Mouse (Mus musculus): ENCODE data around the gene Pigq. TPM values are rescaled to one million over a fixed set of nuclear protein-coding genes. Genes with fewer than 3 reads are reported as not detected.
A peak's percentile ranks its signal among the peaks of the same experiment; 100 is the strongest.

Gene Pigq
- polyA plus RNA-seq, 1 experiment from 2014 or later = 58.4 TPM

GRCm38 (mm10) chr17:25919786-25920642 is 24.7 kb downstream of the Pigq start:
- Histone ChIP-seq H3K27ac (replicated peaks) (peak overlapping the region; percentile 96), H3K4me1 (peaks cover 26% of the 10 kb centered on the region), H3K4me3 (replicated peaks) (peak overlapping the region; percentile 99), H3K4me2 (replicated peaks) (peak overlapping the region; percentile 84), H3K9me3 (replicated peaks) (no peaks in the 10 kb centered on the region), H3K9ac (peak overlapping the region; percentile 56), H3K27me3 (no peaks in the 10 kb centered on the region), H3K36me3 (peaks cover 13% of the 10 kb centered on the region; the same call in 1 of the 2 replicates)
- peak; percentile 97 for ATAC-seq (ENCODE audit: insufficient number of reproducible peaks, low FRiP score, low TSS enrichment, low read depth)
- under 1% methylated on average over 40 of the region's 40 CpGs for WGBS

- H3K4me1 ChIP-seq = peaks cover 26% of the 10 kb centered on the region
- WGBS = under 1% methylated on average over 55 of the region's 78 CpGs
- no peak for ATAC-seq (ENCODE audit: insufficient number of reproducible peaks, low FRiP score, low TSS enrichment, low read depth)
- H3K9ac ChIP-seq = peak within 1 kb of the TSS; percentile 86
- no peaks in the 10 kb centered on the region for H3K27me3 ChIP-seq
- H3K9me3 ChIP-seq (replicated peaks) = no peaks in the 10 kb centered on the region
- H3K27ac ChIP-seq (replicated peaks) = peak within 1 kb of the TSS; percentile 96
- peak within 1 kb of the TSS; percentile 99 for H3K4me3 ChIP-seq (replicated peaks)
- peak within 1 kb of the TSS; percentile 84 for H3K4me2 ChIP-seq (replicated peaks)
- H3K36me3 ChIP-seq = peaks cover 13% of the 10 kb centered on the region; the same call in 1 of the 2 replicates
Measured at GRCm38 (mm10) chr17:25919144-25919785, 25.5 kb downstream of the Pigq start, which contains the start of gene Rab40c. Gene Rab40c, minus strand, starts transcription at chr17:25919727.

GRCm38 (mm10) chr17:25918037-25918750 is 26.5 kb downstream of the Pigq start:
- peak overlapping the region; percentile 86 for H3K9ac ChIP-seq
- H3K4me3 ChIP-seq (replicated peaks) = peak overlapping the region; percentile 99
- peak overlapping the region; percentile 84 for H3K4me2 ChIP-seq (replicated peaks)
- no peaks in the 10 kb centered on the region for H3K27me3 ChIP-seq
- 81% methylated on average over 9 of the region's 9 CpGs for WGBS
- H3K27ac ChIP-seq (replicated peaks) = peak overlapping the region; percentile 86; the same call in 1 of the 2 replicates
- peaks cover 13% of the 10 kb centered on the region; the same call in 1 of the 2 replicates for H3K36me3 ChIP-seq
- no peak for ATAC-seq (ENCODE audit: insufficient number of reproducible peaks, low FRiP score, low TSS enrichment, low read depth)
- peaks cover 26% of the 10 kb centered on the region for H3K4me1 ChIP-seq
- H3K9me3 ChIP-seq (replicated peaks) = no peaks in the 10 kb centered on the region

- ATAC-seq (ENCODE audit: insufficient number of reproducible peaks, low FRiP score, low TSS enrichment, low read depth) = no peak
- WGBS = 69% methylated on average over 8 of the region's 8 CpGs
- peaks cover 13% of the 10 kb centered on the region; the same call in 1 of the 2 replicates for H3K36me3 ChIP-seq
- no peak overlapping the region for H3K4me2 ChIP-seq (replicated peaks)
- H3K27me3 ChIP-seq = no peaks in the 10 kb centered on the region
- peaks cover 26% of the 10 kb centered on the region for H3K4me1 ChIP-seq
- H3K9ac ChIP-seq = no peak overlapping the region
- no peak overlapping the region for H3K4me3 ChIP-seq (replicated peaks)
- no peak overlapping the region for H3K27ac ChIP-seq (replicated peaks)
- H3K9me3 ChIP-seq (replicated peaks) = no peaks in the 10 kb centered on the region
Measured at GRCm38 (mm10) chr17:25916931-25917647, 27.6 kb downstream of the Pigq start.

GRCm38 (mm10) chr17:25914295-25914694 is 30.4 kb downstream of the Pigq start:
- no peak overlapping the region for H3K27ac ChIP-seq (replicated peaks)

GRCm38 (mm10) chr17:25913877-25914275 is 30.9 kb downstream of the Pigq start:
- H3K36me3 ChIP-seq = peaks cover 13% of the 10 kb centered on the region
- no peaks in the 10 kb centered on the region for H3K9me3 ChIP-seq (replicated peaks)
- no peaks in the 10 kb centered on the region for H3K27me3 ChIP-seq
- no peak overlapping the region for H3K4me3 ChIP-seq (replicated peaks)
- no peak overlapping the region for H3K9ac ChIP-seq
- WGBS = 70% methylated on average over 1 of the region's 1 CpGs
- peaks cover 19% of the 10 kb centered on the region for H3K4me1 ChIP-seq
- ATAC-seq (ENCODE audit: insufficient number of reproducible peaks, low FRiP score, low TSS enrichment, low read depth) = no peak
- no peak overlapping the region for H3K27ac ChIP-seq (replicated peaks)
- no peak overlapping the region for H3K4me2 ChIP-seq (replicated peaks)

More at GRCm38 (mm10) chr17:25914295-25914694, 30.4 kb downstream of the Pigq start:
- peaks cover 21% of the 10 kb centered on the region for H3K4me1 ChIP-seq
- no peak overlapping the region for H3K9ac ChIP-seq
- ATAC-seq (ENCODE audit: insufficient number of reproducible peaks, low FRiP score, low TSS enrichment, low read depth) = no peak
- H3K9me3 ChIP-seq (replicated peaks) = no peaks in the 10 kb centered on the region
- no peak overlapping the region for H3K4me2 ChIP-seq (replicated peaks)
- WGBS = 74% methylated on average over 4 of the region's 4 CpGs
- H3K4me3 ChIP-seq (replicated peaks) = no peak overlapping the region
- no peaks in the 10 kb centered on the region for H3K27me3 ChIP-seq
- peaks cover 13% of the 10 kb centered on the region for H3K36me3 ChIP-seq

GRCm38 (mm10) chr17:25913186-25913876 is 31.4 kb downstream of the Pigq start:
- 84% methylated on average over 14 of the region's 14 CpGs for WGBS

GRCm38 (mm10) chr17:25911816-25912215 is 32.9 kb downstream of the Pigq start:
- WGBS = 86% methylated on average over 4 of the region's 4 CpGs
- no peak overlapping the region for H3K4me3 ChIP-seq (replicated peaks)
- H3K36me3 ChIP-seq = peaks cover 3% of the 10 kb centered on the region; the same call in 1 of the 2 replicates
- ATAC-seq (ENCODE audit: insufficient number of reproducible peaks, low FRiP score, low TSS enrichment, low read depth) = no peak
- H3K4me2 ChIP-seq (replicated peaks) = no peak overlapping the region
- H3K9ac ChIP-seq = no peak overlapping the region
- no peaks in the 10 kb centered on the region for H3K27me3 ChIP-seq
- no peak overlapping the region for H3K27ac ChIP-seq (replicated peaks)
- no peaks in the 10 kb centered on the region for H3K9me3 ChIP-seq (replicated peaks)
- no peaks in the 10 kb centered on the region for H3K4me1 ChIP-seq

More at GRCm38 (mm10) chr17:25913186-25913876, 31.4 kb downstream of the Pigq start:
- H3K27ac ChIP-seq (replicated peaks) = no peak overlapping the region
- no peaks in the 10 kb centered on the region for H3K9me3 ChIP-seq (replicated peaks)
- H3K9ac ChIP-seq = no peak overlapping the region
- no peak overlapping the region for H3K4me3 ChIP-seq (replicated peaks)
- no peak for ATAC-seq (ENCODE audit: insufficient number of reproducible peaks, low FRiP score, low TSS enrichment, low read depth)
- H3K4me2 ChIP-seq (replicated peaks) = no peak overlapping the region
- peaks cover 14% of the 10 kb centered on the region for H3K4me1 ChIP-seq
- peaks cover 13% of the 10 kb centered on the region for H3K36me3 ChIP-seq
- no peaks in the 10 kb centered on the region for H3K27me3 ChIP-seq

GRCm38 (mm10) chr17:25907640-25908039 is 37.1 kb downstream of the Pigq start:
- WGBS = 84% methylated on average over 2 of the region's 2 CpGs
- Histone ChIP-seq H3K36me3 (peaks cover 5% of the 10 kb centered on the region; the same call in 1 of the 2 replicates), H3K27ac (replicated peaks) (no peak overlapping the region), H3K4me3 (replicated peaks) (no peak overlapping the region), H3K9me3 (replicated peaks) (no peaks in the 10 kb centered on the region), H3K27me3 (no peaks in the 10 kb centered on the region), H3K9ac (no peak overlapping the region), H3K4me1 (no peaks in the 10 kb centered on the region), H3K4me2 (replicated peaks) (no peak overlapping the region)
- ATAC-seq (ENCODE audit: insufficient number of reproducible peaks, low FRiP score, low TSS enrichment, low read depth) = no peak

GRCm38 (mm10) chr17:25903061-25903460 is 41.7 kb downstream of the Pigq start:
- Histone ChIP-seq H3K36me3 (peaks cover 5% of the 10 kb centered on the region; the same call in 1 of the 2 replicates), H3K27ac (replicated peaks) (no peak overlapping the region), H3K4me3 (replicated peaks) (no peak overlapping the region), H3K27me3 (no peaks in the 10 kb centered on the region), H3K9me3 (replicated peaks) (no peaks in the 10 kb centered on the region), H3K4me2 (replicated peaks) (no peak overlapping the region), H3K4me1 (no peaks in the 10 kb centered on the region), H3K9ac (no peak overlapping the region)
- WGBS = 82% methylated on average over 3 of the region's 3 CpGs
- no peak for ATAC-seq (ENCODE audit: insufficient number of reproducible peaks, low FRiP score, low TSS enrichment, low read depth)

Data from embryonic facial prominence, embryonic 15.5 days (tissue).